Mouse (Mus musculus): ENCODE measurements around the gene Dcpp3. TPM values are rescaled to one million over a fixed set of nuclear protein-coding genes. Genes with fewer than 3 reads are reported as not detected.

The Dcpp3 gene
- polyA plus RNA-seq, 1 experiment from 2014 or later: not detected

DNA sequence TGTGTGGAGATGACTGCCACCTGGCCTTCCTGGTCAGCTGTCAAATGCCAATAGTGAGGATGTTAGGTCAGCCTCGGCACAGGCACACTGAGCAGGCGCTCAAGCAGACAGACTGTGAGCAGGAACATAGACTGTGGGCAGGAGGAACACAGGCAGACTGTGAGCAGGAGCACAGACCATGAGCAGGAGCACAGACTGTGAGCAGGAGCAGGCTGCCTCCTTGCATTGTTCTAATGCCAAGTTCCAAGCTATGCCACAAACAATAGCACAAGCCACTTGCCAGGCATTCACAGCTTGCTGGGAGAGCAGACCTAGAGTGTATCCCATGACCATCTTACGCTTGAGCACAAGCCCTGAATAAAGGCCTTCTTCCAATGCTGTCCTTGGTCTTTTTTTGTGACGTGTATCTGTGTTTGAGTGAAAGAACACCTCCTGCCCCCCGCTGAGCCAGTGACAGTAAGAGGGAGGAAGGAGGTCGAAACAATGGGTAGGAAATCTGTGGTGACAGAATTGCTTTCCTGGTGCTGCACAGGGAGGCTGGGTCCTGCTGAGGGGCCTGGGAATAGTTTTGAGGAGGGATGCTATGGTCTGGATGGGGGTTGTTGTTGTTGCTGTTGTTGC lies 48.7 kb downstream of the Dcpp3 start:
- Histone ChIP-seq H3K9me3 (ENCODE audit: control insufficient read depth, low read length) (no peaks in the 10 kb centered on the region), H3K4me2 (ENCODE audit: low read depth, low read length, severe bottlenecking) (no peak overlapping the region), H3K4me3 (ENCODE audit: low read depth, low read length) (no peak overlapping the region), H3K9ac (ENCODE audit: low read length) (no peak overlapping the region; the same call in 1 of the 2 replicates), H3K27ac (ENCODE audit: low read depth, low read length) (no peak overlapping the region), H3K27me3 (ENCODE audit: control insufficient read depth, insufficient read depth, low read length) (no peaks in the 10 kb centered on the region), H3K36me3 (ENCODE audit: control insufficient read depth, insufficient read depth, low read length) (no peaks in the 10 kb centered on the region), H3K4me1 (replicated peaks; ENCODE audit: control insufficient read depth, insufficient read depth, low read length) (no peaks in the 10 kb centered on the region)
- DNase-seq (ENCODE audit: low spot score): no peak
- WGBS: 38% methylated on average over 6 of the region's 6 CpGs
- no peak for ATAC-seq (replicated peaks; ENCODE audit: low FRiP score)

DNA sequence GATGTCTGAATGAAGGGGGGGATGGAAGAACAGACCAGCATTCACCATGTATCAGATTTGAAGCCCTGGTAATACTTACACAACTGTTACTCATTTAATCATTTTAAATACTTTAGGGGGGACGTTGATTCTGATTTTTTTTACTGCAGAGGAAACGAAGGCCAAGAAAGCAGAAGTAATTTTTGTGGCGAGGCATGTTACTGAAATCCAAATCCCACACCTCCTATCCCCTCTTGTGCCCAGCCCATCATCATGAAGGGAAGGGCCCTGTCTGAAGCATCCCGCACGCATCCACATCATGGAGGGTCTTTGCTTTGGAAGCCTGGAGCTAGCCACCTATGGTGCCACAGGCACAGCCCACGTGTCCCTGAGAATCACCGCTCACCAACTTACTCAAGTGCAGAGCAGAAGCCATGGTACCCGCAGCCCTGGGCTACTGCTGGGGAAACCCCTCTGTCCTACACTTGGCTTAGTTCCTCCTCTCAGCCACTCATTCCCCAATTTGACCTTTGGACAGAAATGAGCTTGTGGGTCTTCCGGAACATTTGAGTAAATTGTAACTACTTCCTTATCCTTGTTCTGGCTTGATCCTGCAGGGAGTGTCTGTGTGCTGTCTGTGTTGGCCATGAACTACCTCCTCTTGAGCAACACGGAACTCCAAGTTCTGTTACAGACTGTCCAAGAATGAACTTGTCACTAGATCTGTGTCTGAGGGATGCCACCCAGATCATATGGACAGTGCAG lies 49.6 kb downstream of the Dcpp3 start:
- DNase-seq (ENCODE audit: low spot score): no peak
- no peaks in the 10 kb centered on the region for H3K36me3 ChIP-seq (ENCODE audit: control insufficient read depth, insufficient read depth, low read length)
- 88% methylated on average over 10 of the region's 10 CpGs for WGBS

DNA sequence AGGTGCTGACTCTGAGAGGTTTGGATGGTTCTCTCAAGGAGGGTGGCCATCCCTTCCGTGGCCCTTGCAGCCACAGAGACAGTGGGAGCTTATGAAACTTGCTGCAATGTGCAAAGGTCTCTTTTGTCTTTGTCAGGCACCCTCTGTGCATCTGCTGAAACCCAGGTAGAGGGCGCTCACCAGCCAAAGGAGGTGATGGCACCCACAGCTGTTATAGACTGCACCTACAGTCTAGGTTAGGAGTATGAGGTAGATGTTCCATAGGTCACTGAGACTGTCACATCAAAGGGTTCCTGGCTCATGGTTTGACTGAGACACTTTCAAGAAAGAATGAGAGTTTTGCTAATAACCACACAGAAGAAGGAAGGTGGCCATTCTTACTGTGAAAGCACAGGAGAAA lies 51.5 kb downstream of the Dcpp3 start:
- no peak overlapping the region for H3K9ac ChIP-seq (ENCODE audit: low read length)
- H3K4me3 ChIP-seq (ENCODE audit: low read depth, low read length): no peak overlapping the region
- no peak overlapping the region for H3K4me2 ChIP-seq (ENCODE audit: low read depth, low read length, severe bottlenecking)
- H3K36me3 ChIP-seq (ENCODE audit: control insufficient read depth, insufficient read depth, low read length): no peaks in the 10 kb centered on the region
- DNase-seq (ENCODE audit: low spot score) (no peak), ATAC-seq (replicated peaks; ENCODE audit: low FRiP score) (no peak)
- 48% methylated on average over 2 of the region's 2 CpGs for WGBS
- no peaks in the 10 kb centered on the region for H3K4me1 ChIP-seq (replicated peaks; ENCODE audit: control insufficient read depth, insufficient read depth, low read length)
- no peaks in the 10 kb centered on the region for H3K27me3 ChIP-seq (ENCODE audit: control insufficient read depth, insufficient read depth, low read length)
- no peak overlapping the region for H3K27ac ChIP-seq (ENCODE audit: low read depth, low read length)
- no peaks in the 10 kb centered on the region for H3K9me3 ChIP-seq (ENCODE audit: control insufficient read depth, low read length)

More for the DNA sequence above, 49.6 kb downstream of the Dcpp3 start:
- Histone ChIP-seq H3K4me2 (ENCODE audit: low read depth, low read length, severe bottlenecking) (no peak overlapping the region), H3K27ac (ENCODE audit: low read depth, low read length) (no peak overlapping the region), H3K4me3 (ENCODE audit: low read depth, low read length) (no peak overlapping the region), H3K27me3 (ENCODE audit: control insufficient read depth, insufficient read depth, low read length) (no peaks in the 10 kb centered on the region), H3K9me3 (ENCODE audit: control insufficient read depth, low read length) (no peaks in the 10 kb centered on the region), H3K4me1 (replicated peaks; ENCODE audit: control insufficient read depth, insufficient read depth, low read length) (no peaks in the 10 kb centered on the region), H3K9ac (ENCODE audit: low read length) (no peak overlapping the region)
- ATAC-seq (replicated peaks; ENCODE audit: low FRiP score): no peak

Other genes with a start within 250 kb of the Dcpp3 start
- gene Hcfc1r1, start 243.9 kb upstream of the Dcpp3 start, polyA plus RNA-seq (2014; fragmentation: Nextera tagmentation; extraction: Ambion mirVana): 38.3 and 40.3 TPM in 2 replicates
- gene Thoc6, start 243.6 kb upstream of the Dcpp3 start, polyA plus RNA-seq (2014; fragmentation: Nextera tagmentation; extraction: Ambion mirVana): 54.0 and 56.6 TPM in 2 replicates
- 2.5 and 2.7 TPM in 2 replicates for gene Tnfrsf12a, start 240.0 kb upstream of the Dcpp3 start, polyA plus RNA-seq (2014; fragmentation: Nextera tagmentation; extraction: Ambion mirVana)
- 8.7 and 9.7 TPM in 2 replicates for gene Cldn6, start 238.2 kb upstream of the Dcpp3 start, polyA plus RNA-seq (2014; fragmentation: Nextera tagmentation; extraction: Ambion mirVana)
- gene Cldn9, start 233.4 kb upstream of the Dcpp3 start, polyA plus RNA-seq (2014; fragmentation: Nextera tagmentation; extraction: Ambion mirVana): 4.8 and 6.6 TPM in 2 replicates
- not detected in 2 replicates for gene 1520401A03Rik, start 194.7 kb upstream of the Dcpp3 start, polyA plus RNA-seq (2014; fragmentation: Nextera tagmentation; extraction: Ambion mirVana)
- 61.3 and 62.9 TPM in 2 replicates for gene Pkmyt1, start 191.1 kb upstream of the Dcpp3 start, polyA plus RNA-seq (2014; fragmentation: Nextera tagmentation; extraction: Ambion mirVana)
- 26.5 and 28.8 TPM in 2 replicates for gene Paqr4, start 176.6 kb upstream of the Dcpp3 start, polyA plus RNA-seq (2014; fragmentation: Nextera tagmentation; extraction: Ambion mirVana)
- 2.2 and 2.6 TPM in 2 replicates for gene Kremen2, start 171.6 kb upstream of the Dcpp3 start, polyA plus RNA-seq (2014; fragmentation: Nextera tagmentation; extraction: Ambion mirVana)
- gene Flywch1, start 145.9 kb upstream of the Dcpp3 start, polyA plus RNA-seq (2014; fragmentation: Nextera tagmentation; extraction: Ambion mirVana): 167 and 174 TPM in 2 replicates
- 22.0 and 28.7 TPM in 2 replicates for gene Flywch2, start 131.4 kb upstream of the Dcpp3 start, polyA plus RNA-seq (2014; fragmentation: Nextera tagmentation; extraction: Ambion mirVana)
- 541 and 559 TPM in 2 replicates for gene Srrm2, start 126.9 kb upstream of the Dcpp3 start, polyA plus RNA-seq (2014; fragmentation: Nextera tagmentation; extraction: Ambion mirVana)
- gene Elob, start 88.3 kb upstream of the Dcpp3 start, polyA plus RNA-seq (2014; fragmentation: Nextera tagmentation; extraction: Ambion mirVana): 1,038 and 1,041 TPM in 2 replicates
- not detected in 2 replicates for gene Prss33, start 81.4 kb upstream of the Dcpp3 start, polyA plus RNA-seq (2014; fragmentation: Nextera tagmentation; extraction: Ambion mirVana)
- gene Prss32, start 73.6 kb upstream of the Dcpp3 start, polyA plus RNA-seq (2014; fragmentation: Nextera tagmentation; extraction: Ambion mirVana): not detected in 2 replicates
- 2.1 and 2.6 TPM in 2 replicates for gene Prss41, start 73.3 kb upstream of the Dcpp3 start, polyA plus RNA-seq (2014; fragmentation: Nextera tagmentation; extraction: Ambion mirVana)
- not detected in 2 replicates for gene Prss21, start 49.4 kb upstream of the Dcpp3 start, polyA plus RNA-seq (2014; fragmentation: Nextera tagmentation; extraction: Ambion mirVana)
- not detected in 2 replicates for gene Dcpp1, start 36.6 kb upstream of the Dcpp3 start, polyA plus RNA-seq (2014; fragmentation: Nextera tagmentation; extraction: Ambion mirVana)
- not detected in 2 replicates for gene Dcpp2, start 36.6 kb upstream of the Dcpp3 start, polyA plus RNA-seq (2014; fragmentation: Nextera tagmentation; extraction: Ambion mirVana)
- not detected in 2 replicates for gene Sbp, start 24.2 kb downstream of the Dcpp3 start, polyA plus RNA-seq (2014; fragmentation: Nextera tagmentation; extraction: Ambion mirVana)
- gene Sbpl, start 37.8 kb downstream of the Dcpp3 start, polyA plus RNA-seq (2014; fragmentation: Nextera tagmentation; extraction: Ambion mirVana): not detected in 2 replicates
- not detected in 2 replicates for gene Prss30, start 63.1 kb downstream of the Dcpp3 start, polyA plus RNA-seq (2014; fragmentation: Nextera tagmentation; extraction: Ambion mirVana)
- not detected in 2 replicates for gene Prss22, start 80.6 kb downstream of the Dcpp3 start, polyA plus RNA-seq (2014; fragmentation: Nextera tagmentation; extraction: Ambion mirVana)
- gene Prss27, start 120.7 kb downstream of the Dcpp3 start, polyA plus RNA-seq (2014; fragmentation: Nextera tagmentation; extraction: Ambion mirVana): 0.15 TPM in 1 of 2 replicates, not detected in the other
- 82.8 and 85.0 TPM in 2 replicates for gene Kctd5, start 156.0 kb downstream of the Dcpp3 start, polyA plus RNA-seq (2014; fragmentation: Nextera tagmentation; extraction: Ambion mirVana)
- 46.6 and 47.5 TPM in 2 replicates for gene Pdpk1, start 233.5 kb downstream of the Dcpp3 start, polyA plus RNA-seq (2014; fragmentation: Nextera tagmentation; extraction: Ambion mirVana)
- gene Amdhd2, start 246.3 kb downstream of the Dcpp3 start, polyA plus RNA-seq (2014; fragmentation: Nextera tagmentation; extraction: Ambion mirVana): 29.5 and 34.7 TPM in 2 replicates